Mouse (Mus musculus) limb, embryonic 10.5 days (tissue): ENCODE measurements around the gene Olfr984. TPM values are rescaled to one million over a fixed set of nuclear protein-coding genes. Genes with fewer than 3 reads are reported as not detected.

Source experiments
- polyA plus RNA-seq: library from polyadenylated mRNA; unstranded; fragments of >200 nt; fragmentation: Nextera tagmentation; extraction: Ambion mirVana; gene quantifications from 2 replicates; pipeline ENCODE4 v1.2.1, GENCODE M21; 2016

Gene Olfr984
- polyA plus RNA-seq, 1 experiment from 2014 or later, result not detected

Other genes starting within 250 kb of the Olfr984 start
- not detected in 2 replicates for gene Olfr972, start 247.8 kb downstream of the Olfr984 start, polyA plus RNA-seq
- gene Olfr229, start 206.9 kb downstream of the Olfr984 start, polyA plus RNA-seq, result not detected in 2 replicates
- not detected in 2 replicates for gene Olfr974, start 176.7 kb downstream of the Olfr984 start, polyA plus RNA-seq
- not detected in 2 replicates for gene Olfr975, start 162.2 kb downstream of the Olfr984 start, polyA plus RNA-seq
- gene Olfr976, start 153.1 kb downstream of the Olfr984 start, polyA plus RNA-seq, result not detected in 2 replicates
- gene Olfr978, start 122.1 kb downstream of the Olfr984 start, polyA plus RNA-seq, result not detected in 2 replicates
- gene Olfr979, start 110.7 kb downstream of the Olfr984 start, polyA plus RNA-seq, result not detected in 2 replicates
- not detected in 2 replicates for gene Olfr980, start 104.6 kb downstream of the Olfr984 start, polyA plus RNA-seq
- gene Olfr981, start 92.7 kb downstream of the Olfr984 start, polyA plus RNA-seq, result not detected in 2 replicates
- not detected in 2 replicates for gene Olfr982, start 40.4 kb downstream of the Olfr984 start, polyA plus RNA-seq
- not detected in 2 replicates for gene Olfr983, start 20.6 kb downstream of the Olfr984 start, polyA plus RNA-seq
- not detected in 2 replicates for gene Olfr985, start 16.0 kb upstream of the Olfr984 start, polyA plus RNA-seq
- gene Tmem225, start 33.9 kb upstream of the Olfr984 start, polyA plus RNA-seq, result not detected in 2 replicates
- gene Olfr986, start 66.7 kb upstream of the Olfr984 start, polyA plus RNA-seq, result not detected in 2 replicates
- 7.5 and 8.4 TPM in 2 replicates for gene Zfp202, start 78.1 kb upstream of the Olfr984 start, polyA plus RNA-seq
- 0.08 and 0.15 TPM in 2 replicates for gene Scn3b, start 155.0 kb upstream of the Olfr984 start, polyA plus RNA-seq